Mouse (Mus musculus): ENCODE measurements around the gene Panx3. TPM values are rescaled to one million over a fixed set of nuclear protein-coding genes. Genes with fewer than 3 reads are reported as not detected.

Gene Panx3
- polyA plus RNA-seq (2017; shearing (Covaris generic)): 0.13 TPM

DNA sequence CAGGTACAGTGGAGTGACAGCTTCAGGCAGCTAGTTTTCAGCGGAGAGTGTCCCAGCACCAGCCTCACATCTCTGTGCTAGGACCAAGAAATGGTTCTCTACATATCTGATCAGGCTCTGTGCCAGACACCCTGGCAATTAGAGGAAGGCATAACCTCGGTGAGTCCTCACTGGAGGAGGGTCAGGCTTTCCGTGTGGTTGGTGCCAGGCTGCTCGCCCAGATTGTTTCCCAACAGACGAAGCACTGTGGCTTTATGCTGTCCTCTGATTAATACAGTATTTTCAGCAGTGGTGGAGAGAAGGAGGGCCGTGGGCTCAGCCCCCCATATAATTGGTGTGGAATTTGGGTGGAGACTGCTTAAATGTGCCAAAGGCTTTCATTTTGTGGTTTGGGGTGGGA, at the start of gene Panx3:
Gene Panx3, minus strand, starts transcription at position 121 of the 400 bp plus-strand sequence.

DNA sequence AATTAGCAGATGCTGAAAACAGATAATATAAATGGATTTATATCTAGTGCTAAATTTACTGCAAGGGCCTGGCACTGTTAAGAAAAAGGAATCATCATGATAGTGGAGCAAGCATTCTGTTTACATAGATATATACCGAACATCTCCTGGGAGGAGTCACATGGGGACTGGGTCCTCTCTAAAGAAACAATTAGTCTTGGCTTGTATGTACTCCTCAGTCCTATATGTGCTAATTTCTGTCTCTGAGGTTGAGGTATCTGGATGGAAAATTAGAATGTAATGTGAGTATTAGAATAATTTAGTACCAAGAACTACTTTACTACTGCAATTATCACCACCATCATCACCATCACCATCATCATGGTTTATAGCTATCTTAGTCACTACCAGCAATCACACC, 47.1 kb upstream of the Panx3 start, which contains the start of gene Olfr160:
Gene Olfr160, minus strand, starts transcription at position 101 of the 400 bp plus-strand sequence.

GRCm38 (mm10) chr9:37656931-37657481, 12.0 kb downstream of the Panx3 start, which contains the start of gene Tbrg1:
Gene Tbrg1, minus strand, starts transcription at chr9:37657312.

DNA sequence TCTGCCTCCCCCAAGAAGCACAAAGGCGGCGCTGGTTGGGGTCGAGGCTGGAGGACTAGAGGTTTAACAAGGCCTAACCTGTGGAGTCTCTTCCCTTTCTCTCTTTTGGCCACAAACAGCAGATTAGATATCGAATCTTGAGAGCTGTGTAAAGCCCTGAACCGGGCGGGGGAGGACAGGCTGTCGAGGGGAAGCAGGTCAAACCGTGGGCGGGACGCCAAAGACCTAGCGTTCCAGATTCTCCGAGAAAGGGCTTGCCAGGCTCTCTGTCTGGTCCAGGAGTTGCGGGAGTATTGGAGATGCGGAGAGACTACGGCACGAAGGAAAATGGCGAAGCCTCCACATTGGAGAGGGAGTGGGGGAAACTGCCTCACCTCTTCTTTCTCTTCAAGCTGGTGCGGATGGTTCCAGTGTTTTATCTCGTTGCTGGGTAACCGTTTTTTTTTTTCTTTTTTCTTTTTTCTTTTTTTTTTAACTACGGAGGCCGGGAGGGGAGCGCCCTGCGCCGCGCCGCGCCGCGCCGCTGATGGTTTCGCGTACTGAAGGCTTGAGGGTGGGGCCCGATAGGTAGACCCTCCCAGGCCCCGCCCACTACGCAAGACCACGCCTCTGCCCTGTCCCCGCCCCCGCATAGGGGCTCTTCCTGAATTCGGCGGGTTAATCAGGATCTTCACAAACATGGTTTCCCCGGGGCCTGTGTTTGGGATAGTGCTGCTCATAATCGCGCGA, 55.7 kb downstream of the Panx3 start, which contains the start of gene Spa17:
Gene Spa17, minus strand, starts transcription at position 541 of the 729 bp plus-strand sequence.

Other genes with a start within 250 kb of the Panx3 start
- gene Robo3, start 236.0 kb downstream of the Panx3 start, polyA plus RNA-seq (2017; shearing (Covaris generic)): not detected
- gene Msantd2, start 179.9 kb downstream of the Panx3 start, polyA plus RNA-seq (2017; shearing (Covaris generic)): 25.0 TPM
- gene Esam, start 141.2 kb downstream of the Panx3 start, polyA plus RNA-seq (2017; shearing (Covaris generic)): 0.69 TPM
- gene Vsig2, start 130.0 kb downstream of the Panx3 start, polyA plus RNA-seq (2017; shearing (Covaris generic)): not detected
- gene Nrgn, start 116.3 kb downstream of the Panx3 start, polyA plus RNA-seq (2017; shearing (Covaris generic)): 4.3 TPM
- gene Siae, start 113.5 kb downstream of the Panx3 start, polyA plus RNA-seq (2017; shearing (Covaris generic)): 12.4 TPM
- 1.2 TPM for gene Spa17, start 55.5 kb downstream of the Panx3 start, polyA plus RNA-seq (2017; shearing (Covaris generic))
- gene Tbrg1, start 11.9 kb downstream of the Panx3 start, polyA plus RNA-seq (2017; shearing (Covaris generic)): 147 TPM
- gene Olfr160, start 47.0 kb upstream of the Panx3 start, polyA plus RNA-seq (2017; shearing (Covaris generic)): 0.14 TPM
- not detected for gene Olfr874, start 75.9 kb upstream of the Panx3 start, polyA plus RNA-seq (2017; shearing (Covaris generic))
- gene Olfr875, start 102.6 kb upstream of the Panx3 start, polyA plus RNA-seq (2017; shearing (Covaris generic)): not detected
- gene Olfr876, start 133.8 kb upstream of the Panx3 start, polyA plus RNA-seq (2017; shearing (Covaris generic)): 0.06 TPM
- 0.08 TPM for gene Olfr877, start 185.0 kb upstream of the Panx3 start, polyA plus RNA-seq (2017; shearing (Covaris generic))
- 0.02 TPM for gene Olfr145, start 227.5 kb upstream of the Panx3 start, polyA plus RNA-seq (2017; shearing (Covaris generic))
- 0.14 TPM for gene Olfr878, start 248.6 kb upstream of the Panx3 start, polyA plus RNA-seq (2017; shearing (Covaris generic))

All from CD4-positive, CD25-positive, alpha-beta regulatory T cell (primary cell).